Mouse (Mus musculus) frontal cortex, postnatal 36 days (tissue): Measurements from ENCODE around the gene Il19.

Source experiments
- DNase-seq, 2 experiments: peaks; one replicate each; pipeline ENCODE4 v3.0.0; 2022; ENCODE audit warnings: low spot score in 2 of 2

The Il19 gene

DNA sequence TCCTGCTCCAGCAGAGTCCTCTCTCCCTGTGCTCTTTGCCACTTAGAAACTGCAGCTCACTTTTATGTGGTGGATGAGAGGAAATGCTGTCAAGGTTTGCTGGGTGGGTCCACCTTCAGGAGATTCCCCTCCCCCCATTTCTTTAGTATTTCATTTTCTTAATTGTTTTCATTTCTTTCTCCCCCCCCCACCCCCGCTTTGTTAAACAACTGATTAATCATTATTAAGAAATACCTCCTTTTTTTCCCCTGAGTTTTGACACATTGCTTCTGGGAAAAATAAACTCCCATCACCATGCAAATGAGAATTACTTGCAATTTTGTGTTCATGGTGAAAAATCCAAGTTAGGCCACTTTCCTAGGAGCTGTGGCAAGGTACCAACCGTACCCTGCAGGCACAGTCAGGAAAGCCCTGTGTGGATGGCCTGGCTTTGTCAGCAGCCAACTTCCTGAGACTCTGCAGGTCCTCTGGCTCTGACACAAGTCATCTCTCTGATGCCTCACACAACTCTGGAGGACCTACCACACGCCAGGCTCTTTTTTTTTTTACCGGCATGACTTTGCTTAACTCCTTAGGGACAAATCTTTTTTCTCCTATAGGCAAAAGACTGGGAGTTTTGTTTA, at the start of gene Il19:
Il19 (minus strand) TSS at position 51 of the 623 bp plus-strand sequence.
- DNase-seq, result no peak

DNA sequence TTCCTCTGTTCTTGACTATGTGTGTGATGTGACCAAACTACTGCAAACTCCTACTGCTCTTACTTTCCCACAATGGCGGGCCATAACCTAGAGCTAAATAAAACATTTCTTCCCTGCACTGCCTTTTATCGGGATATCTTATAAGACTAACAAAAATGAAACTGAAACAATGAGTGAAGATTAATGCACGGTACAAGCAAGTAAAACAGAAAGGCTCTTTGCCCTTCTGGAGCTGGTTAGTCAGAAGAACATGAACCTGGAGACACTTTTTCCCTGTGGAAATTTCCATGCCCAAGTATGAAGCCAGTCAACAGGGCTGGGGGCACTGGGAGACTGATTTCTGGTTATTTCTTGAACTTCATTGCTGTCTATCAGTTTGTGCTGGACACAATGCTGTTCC, 49.4 kb upstream of the Il19 start:
- no peak for DNase-seq

DNA sequence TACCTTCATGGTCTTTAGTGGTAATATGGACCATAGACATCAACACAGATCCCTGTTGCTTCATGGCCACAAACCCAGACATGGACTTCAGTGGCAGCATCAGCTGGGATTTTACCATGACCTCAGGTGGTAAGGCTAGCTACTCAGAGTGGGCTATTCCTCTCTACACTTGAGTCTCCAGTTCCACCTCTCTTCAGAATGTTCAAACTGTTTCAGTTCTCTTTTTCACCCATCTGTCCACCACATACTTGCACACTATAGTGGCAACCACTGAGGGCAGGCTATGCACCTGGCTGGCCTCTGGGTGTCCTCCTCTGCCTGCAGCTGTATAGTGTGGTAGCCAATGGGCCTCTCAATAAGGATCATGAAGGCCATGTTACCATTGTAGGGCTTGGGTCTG, 47.5 kb upstream of the Il19 start:
- no peak for DNase-seq

DNA sequence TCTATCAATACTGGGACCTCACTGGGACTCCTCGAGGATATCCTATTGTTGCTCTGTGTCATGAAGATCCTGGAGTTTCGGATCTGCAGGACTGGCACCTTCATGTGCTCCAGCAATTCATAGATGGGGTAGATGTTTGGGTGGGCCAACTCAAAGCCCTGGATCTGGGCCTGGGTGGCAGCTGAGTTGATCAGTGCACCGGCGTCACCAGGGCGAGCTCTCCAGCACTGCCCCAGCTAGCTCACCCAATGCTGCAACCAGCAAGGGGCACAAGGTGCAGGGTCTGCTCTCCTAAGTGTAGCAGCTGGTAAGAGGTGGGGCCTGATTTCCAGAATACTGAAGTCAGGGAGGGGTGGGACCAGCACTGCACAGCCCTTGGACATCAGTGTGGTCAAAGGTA, 47.1 kb upstream of the Il19 start:
- DNase-seq, result no peak

DNA sequence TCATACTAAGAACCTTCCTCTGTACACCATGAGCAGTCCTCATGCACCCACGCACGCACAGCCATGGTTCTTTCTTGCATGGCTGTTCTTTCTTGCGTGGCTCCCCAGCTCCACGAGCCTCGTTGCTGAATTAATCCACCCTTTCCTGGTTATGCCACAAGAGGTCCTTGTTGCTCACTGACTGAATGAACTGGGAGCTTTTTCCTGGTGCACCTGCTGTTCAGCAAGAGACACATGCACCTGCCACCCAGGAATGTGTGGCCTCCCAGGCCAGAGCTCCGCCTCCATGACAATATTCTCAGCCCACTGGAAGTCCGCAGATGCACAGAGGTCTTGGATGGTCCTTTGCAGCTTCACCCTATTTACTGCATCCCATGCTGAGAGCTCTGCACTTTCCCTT, 44.5 kb upstream of the Il19 start:
- DNase-seq, result no peak

DNA sequence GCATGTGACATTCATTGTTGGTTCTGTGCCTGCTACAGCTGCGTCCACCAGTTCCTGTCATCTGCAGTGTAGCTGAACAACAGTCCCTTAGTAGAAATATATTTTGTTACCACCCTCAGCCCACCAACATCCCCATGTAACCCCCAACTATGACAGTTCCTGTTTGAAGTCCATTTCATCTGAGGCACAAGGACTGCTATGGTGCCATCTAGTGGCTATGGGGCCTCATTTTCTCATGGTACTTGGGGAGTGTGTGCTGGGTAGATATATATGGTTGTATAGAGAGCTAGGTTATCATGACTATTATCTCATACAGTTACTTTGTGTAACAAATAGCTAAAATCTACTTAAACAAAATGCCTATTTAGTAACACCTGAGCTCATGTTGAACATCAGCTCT, 39.5 kb upstream of the Il19 start:
- peak; percentile 17 to 31 for DNase-seq

DNA sequence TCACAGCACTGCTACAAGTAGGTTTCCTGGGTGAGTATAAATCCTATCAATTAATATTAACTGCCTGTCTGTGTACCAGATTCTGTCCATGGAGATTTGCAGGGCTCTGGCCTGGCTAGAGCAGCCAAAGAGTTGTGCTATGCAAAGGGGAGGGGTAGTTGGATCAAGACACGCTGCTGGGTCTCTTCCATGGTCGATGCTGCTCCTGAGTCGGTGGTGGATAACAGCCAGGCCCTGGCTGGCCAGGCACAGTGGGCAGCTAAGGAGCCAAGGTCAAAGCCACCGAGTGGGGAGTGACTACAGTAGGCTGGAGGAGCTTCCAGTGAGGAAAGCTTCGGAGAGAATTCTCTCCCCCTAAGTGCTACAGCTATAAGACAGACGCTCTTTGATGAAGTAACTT, 24.0 kb upstream of the Il19 start:
- no peak for DNase-seq

DNA sequence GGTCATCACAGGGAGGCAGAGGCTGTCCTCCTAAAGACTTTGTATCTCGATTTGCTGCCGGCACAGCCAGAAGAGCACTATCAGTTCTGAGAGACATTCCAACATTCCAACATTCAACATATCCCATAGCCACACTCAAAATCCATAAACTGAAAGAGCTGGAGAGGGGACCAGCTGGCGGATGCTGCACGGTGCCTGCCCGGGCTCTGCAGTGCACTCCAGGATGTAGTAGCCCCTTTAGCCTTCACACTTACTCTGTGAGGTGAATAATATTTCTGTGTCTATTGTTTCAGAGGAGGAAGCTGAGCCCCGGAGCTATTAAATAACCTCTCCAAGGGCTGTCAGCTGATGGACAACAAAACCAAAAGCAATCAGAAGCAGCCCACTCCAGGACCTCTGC, 7.0 kb upstream of the Il19 start:
- DNase-seq, result no peak

DNA sequence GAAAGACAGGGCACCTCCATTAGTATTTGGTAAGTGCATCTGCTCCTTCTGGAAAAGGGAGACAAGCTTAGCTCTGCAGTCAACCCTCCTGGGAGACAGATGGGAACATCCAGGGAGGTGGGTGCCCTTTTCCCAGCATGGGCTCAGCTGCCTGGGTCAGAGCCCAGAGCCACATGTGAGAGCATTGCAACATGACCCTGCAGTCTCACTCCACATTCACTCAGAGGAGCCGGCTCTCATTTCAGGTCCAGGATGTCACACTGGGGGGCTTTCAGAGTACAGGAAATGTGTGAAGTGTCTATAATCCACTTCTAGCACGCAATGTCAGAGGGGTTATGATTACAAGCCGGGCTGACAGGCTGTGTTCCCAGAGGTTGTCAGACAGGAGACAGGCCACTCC, 1.9 kb upstream of the Il19 start:
- no peak for DNase-seq

DNA sequence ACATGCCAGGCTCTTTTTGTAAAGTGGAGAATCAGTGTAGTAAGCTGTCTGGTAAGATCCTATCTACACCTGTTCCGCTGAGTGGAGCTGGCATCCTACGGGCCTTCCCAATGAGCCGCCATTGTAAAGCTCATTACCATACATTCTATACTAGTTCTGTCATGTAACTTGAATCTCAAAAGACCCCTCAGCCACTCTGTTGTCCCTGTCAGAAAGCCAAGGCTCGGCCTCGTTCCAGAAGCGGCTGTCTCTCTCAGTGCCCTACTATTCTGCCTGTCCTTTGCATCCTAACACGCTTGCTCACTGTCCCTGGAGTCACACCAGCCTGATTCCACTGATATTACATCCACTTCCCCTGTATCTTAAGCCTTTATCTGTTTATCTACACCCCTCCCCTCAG, 1.7 kb downstream of the Il19 start:
- DNase-seq, result no peak

DNA sequence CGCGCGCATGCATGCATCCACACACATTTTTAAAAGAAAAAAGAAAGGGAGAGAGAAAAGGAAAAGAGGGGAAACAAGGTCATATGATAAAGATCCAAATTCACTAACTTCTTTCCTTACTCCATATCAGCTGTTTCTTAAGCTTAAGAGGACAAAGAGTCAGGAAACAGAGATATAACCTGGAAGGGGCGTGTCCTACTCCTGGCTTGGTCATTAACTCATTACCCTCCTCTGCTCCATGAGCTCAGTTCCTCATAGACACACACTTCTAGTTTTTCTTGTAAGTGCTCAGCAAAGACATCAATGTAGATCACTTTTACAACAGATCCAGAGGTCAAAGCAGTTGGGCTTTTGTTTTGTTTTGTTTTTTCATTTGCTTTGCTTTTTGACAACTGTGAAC, 2.7 kb downstream of the Il19 start:
- no peak for DNase-seq

DNA sequence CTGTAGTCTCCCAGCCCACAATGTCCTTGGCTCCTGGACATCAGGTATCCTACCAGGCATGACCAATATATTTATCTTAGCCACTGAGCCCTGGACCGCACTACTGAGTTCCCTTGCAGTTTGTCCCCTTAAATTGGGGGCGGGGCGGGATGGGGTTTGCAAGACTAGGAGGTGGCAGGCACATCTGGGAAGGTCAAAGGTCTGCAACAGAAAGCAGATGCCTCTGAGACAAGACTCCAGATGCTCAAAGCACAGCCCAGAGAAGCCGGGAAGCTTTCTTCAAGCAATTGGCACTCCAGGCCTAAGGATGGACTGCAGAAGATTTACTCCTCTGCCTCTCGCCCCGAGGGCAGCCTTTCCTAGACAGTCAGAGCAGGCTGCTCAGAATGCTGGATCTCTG, 3.6 kb downstream of the Il19 start:
- DNase-seq, result no peak

DNA sequence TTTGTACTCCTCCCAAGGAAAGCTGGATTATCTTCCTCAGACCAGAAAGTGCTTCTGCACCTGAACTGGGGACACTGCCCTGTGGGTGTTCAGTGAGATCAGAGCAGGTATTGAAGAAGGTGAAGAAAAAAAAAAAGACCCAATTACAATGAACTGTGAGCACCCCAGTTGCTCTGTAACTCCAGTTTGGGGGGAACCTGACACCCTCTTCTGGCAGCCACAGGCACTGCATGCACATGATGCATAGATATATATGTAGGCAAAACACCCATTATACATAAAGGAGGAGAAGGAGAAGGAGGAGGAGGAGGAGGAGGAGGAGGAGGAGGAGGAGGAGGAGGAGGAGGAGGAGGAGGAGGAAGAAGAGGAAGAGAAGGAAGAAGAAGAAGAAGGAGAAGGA, 13.4 kb downstream of the Il19 start:
- no peak for DNase-seq

DNA sequence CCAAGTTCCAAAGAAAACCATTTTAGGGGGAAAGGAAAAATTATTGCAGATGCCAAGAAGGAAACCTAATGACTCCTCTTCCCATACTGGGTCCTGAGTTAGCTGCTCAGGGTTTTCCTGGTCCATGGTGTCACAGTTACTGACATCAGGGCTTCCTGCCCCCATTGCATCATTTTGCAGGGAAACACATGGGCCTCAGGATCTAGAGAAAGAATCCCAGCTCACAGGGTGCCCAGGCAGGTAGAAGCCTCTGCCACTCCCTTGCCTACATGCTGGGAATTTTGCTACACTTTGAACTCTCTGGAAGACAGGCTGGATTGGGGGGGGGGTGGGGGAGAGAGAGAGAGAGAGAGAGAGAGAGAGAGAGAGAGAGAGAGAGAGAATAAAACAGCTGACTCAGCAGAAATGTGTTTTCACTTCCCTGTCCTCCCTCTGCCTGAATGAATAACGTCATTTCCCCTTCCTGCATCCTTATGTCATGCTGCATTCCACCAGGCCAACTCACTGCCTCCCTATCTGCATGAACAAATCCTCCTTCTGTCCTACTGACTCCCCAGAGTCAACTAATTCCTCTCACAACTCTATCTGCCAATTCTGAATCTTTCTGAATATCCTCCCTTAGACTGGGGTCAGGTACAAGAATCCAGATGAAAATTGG, 21.5 kb downstream of the Il19 start:
- DNase-seq, result no peak

DNA sequence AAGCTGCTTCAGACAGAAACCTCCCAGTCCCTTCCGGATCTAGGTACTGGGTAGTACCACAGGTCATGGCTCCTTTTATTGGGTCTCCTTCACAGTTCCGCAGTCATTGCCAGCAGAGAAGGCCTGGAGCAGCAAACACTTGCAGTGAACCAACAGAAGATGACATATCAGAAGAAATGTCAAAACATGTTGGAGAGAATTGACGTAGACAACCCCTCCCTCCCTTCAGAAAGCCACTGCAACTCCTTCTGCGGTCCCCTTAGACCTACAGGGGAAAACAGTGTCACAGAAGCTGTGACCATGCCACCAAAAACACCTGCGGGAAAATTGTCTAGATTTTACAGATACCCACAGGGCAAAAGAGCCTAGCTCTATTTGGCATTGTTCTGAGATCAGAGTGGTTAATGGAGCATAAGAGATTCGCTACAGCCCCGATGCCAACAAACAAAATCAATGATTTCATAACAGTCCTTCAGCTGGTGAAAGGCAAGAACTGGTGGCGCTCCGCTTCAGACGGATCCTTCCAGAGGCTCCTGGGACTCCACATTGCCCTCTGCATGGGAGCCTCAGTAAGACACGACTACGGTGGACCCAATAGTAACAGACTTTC, 28.4 kb downstream of the Il19 start, which contains the start of gene Il20:
Il20 (minus strand) TSS at position 51 of the 610 bp plus-strand sequence.
- DNase-seq, result no peak

DNA sequence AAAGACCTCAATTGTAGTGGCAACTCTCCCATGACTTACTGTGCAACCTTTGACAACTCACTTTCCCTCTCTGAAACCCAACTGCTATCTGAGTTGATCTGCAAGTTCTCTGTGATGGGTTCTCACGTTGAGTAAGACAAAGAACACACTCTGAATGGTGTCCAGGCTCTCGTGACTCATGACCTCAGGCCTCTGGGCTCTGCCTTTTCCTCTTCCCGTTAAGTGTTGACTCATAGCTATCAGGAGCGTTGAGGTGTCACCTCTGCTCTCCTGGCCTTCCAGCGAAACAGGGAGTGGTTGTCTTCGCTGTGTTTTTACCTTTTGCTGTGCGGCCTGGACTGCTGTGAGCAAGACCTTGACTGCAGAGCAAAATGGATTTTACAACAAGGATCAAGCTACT, 37.4 kb downstream of the Il19 start:
- DNase-seq, result no peak

DNA sequence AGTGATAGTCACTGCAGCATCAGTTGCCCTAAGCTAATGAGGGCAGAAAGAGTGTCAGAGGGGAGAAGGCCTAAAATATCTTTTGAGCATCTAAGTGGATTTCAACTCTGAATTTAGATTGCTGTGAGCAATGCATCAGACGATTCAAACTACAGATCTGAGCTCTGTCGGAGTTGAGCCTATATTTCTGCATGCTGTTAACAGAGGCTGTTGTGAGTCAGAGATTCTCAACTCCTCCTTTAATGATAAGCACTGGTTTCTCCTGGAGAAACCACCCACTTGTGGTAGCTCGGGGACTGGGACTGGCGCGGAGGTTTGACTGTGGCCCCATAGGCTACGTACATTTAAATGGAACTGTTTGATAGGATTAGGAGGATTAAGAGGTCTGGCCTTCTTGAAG, 45.4 kb downstream of the Il19 start:
- no peak for DNase-seq

DNA sequence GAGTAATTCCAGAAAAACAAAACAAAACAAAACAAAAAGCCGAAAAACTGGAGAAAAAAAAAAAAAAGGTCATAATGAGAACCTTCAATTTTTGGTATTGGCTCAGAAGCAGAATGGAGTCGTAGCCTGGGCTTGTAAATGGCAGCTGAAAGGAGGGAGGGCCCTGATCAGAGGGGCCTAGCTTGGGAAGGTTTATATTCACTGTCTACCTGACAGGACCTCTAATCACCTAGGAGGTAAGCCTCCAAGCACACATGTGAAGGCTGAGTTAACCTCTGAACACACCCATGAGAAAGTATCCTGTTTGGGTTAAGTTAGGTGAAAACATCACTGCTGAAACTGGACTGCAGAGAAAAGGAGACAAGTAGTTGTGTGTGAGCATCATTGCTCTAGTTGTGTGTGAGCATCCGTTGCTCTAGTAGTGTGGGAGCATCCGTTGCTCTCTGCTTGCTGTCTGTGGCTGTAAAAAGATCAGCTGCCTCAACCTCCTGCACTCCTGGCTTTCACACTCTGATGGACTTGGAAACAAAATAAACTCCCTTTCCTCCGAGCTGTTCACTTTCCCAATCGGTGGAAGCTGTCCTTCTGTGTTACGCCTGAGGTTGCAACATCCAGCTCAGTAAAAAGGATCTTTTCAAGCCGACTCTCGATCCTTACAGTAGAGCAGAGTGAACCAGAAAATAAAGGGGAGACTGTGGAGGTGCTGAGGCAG, 46.4 kb downstream of the Il19 start:
- DNase-seq, result no peak

DNA sequence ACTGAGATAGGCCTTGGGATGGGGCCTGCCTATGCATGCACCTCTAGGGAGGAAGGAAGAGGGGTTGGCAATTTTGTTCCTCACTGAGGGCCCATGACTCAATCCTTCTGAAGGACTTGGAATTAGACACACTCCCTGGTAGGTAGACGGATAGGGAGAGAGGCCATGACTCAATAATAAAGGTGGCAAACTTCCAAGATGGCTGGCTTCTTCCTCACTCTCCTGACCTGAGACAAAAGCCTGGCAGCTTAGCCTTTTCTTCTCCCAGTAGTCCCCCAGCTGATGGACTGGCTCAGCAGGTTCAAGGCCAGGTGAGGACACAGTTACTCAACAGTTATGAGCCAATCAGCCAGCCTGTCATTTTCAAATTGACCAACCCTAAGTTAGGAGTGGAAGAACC, 47.5 kb downstream of the Il19 start:
- no peak for DNase-seq

DNA sequence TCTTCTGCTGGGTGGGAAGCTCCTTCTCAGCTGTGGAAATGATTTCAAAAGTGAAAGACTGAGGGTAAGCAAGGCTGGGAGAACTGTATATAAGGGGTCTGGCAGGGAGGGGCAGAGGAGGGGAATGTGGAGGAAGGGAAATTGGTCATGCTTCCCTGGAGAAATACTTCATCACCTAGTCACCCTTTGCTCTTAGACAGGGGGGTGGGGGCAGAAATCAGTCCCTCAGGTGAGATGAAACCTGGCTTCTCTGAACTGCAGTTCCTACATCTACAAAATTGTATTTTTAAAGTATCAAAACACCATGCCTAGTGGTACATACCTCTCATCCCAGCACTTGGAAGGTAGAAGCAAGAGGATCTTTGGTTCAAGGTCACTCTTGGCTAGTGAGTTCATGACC, 52.6 kb downstream of the Il19 start, which contains the start of gene Il24:
Il24 (minus strand) TSS at position 101 of the 400 bp plus-strand sequence.
- DNase-seq, result no peak

DNA sequence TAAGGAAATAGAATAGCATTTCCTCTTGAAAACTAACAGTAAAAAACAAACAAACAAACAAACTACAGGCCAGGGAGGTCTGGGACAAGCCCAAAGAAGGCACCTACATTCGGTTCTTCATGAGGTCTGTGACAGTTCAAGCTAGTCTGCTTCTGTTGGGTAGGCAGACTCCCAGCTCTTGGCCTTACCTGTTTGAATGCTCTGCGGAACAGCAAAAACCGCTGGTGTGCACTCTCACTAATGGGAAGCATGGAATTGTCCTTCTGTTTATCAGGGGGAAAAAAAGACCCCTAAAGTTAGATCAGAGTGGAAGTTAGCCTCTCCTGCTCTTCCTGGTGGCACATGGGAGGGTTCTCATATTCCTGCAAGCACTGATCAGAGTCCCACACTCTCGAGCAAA, 56.8 kb downstream of the Il19 start:
- no peak for DNase-seq
